Mouse (Mus musculus) liver, embryonic 15.5 days (tissue): Measurements from ENCODE around the gene Wbp1l. TPM values are rescaled to one million over a fixed set of nuclear protein-coding genes. Genes with fewer than 3 reads are reported as not detected.

ENCODE experiments used
- ATAC-seq: fragments of 200-750 bp; cut with Nextera tagmentation; 2 replicates; pipeline ENCODE4 v1.8.0; 2017; ENCODE audit warnings: moderate number of reproducible peaks, mild to moderate bottlenecking, moderate library complexity; ENCODE audit not compliant: insufficient read depth
- H3K27ac ChIP-seq: fragments of 300-500 bp; sonication (generic); replicated peaks from 2 replicates; pipeline ENCODE4 v1.5.1; 2015; ENCODE audit warnings: mild to moderate bottlenecking, inconsistent platforms
- H3K27me3 ChIP-seq: fragments of 300-500 bp; sonication (generic); 2 replicates; pipeline ENCODE4 v1.6.1; 2015; ENCODE audit warnings: mild to moderate bottlenecking, inconsistent platforms
- H3K36me3 ChIP-seq: fragments of 300-500 bp; sonication (generic); replicated peaks from 2 replicates; pipeline ENCODE4 v1.6.1; 2015; ENCODE audit warnings: moderate library complexity, mild to moderate bottlenecking, inconsistent platforms
- H3K4me1 ChIP-seq: fragments of 300-500 bp; sonication (generic); replicated peaks from 2 replicates; pipeline ENCODE4 v1.6.1; 2015; ENCODE audit warnings: inconsistent platforms
- H3K4me2 ChIP-seq: fragments of 300-500 bp; sonication (generic); 2 replicates; pipeline ENCODE4 v1.6.1; 2015; ENCODE audit warnings: moderate library complexity, mild to moderate bottlenecking, inconsistent platforms
- H3K4me3 ChIP-seq: fragments of 300-500 bp; sonication (generic); replicated peaks from 2 replicates; pipeline ENCODE4 v1.5.1; 2015; ENCODE audit warnings: mild to moderate bottlenecking, inconsistent platforms
- H3K9ac ChIP-seq: fragments of 300-500 bp; sonication (generic); 2 replicates; pipeline ENCODE4 v1.6.1; 2015; ENCODE audit warnings: moderate library complexity, mild to moderate bottlenecking, inconsistent platforms
- H3K9me3 ChIP-seq: fragments of 300-500 bp; sonication (generic); replicated peaks from 2 replicates; pipeline ENCODE4 v1.6.1; 2016; ENCODE audit warnings: inconsistent platforms
- WGBS: fragments of 180-500 bp; shearing (Covaris S2); methylation state at CpG from one replicate; pipeline ENCODE4 v1.1.7; 2015; ENCODE audit warnings: mixed read lengths; ENCODE audit not compliant: insufficient replicate concordance; 5-methylcytosine and 5-hydroxymethylcytosine counted together
- polyA plus RNA-seq: library from polyadenylated mRNA; unstranded; fragments of >200 nt; fragmentation: Nextera tagmentation; extraction: Ambion mirVana; gene quantifications from 2 replicates; pipeline ENCODE4 v1.2.1, GENCODE M21; 2015

The Wbp1l gene
- polyA plus RNA-seq, 1 experiment from 2014 or later: 21.3 TPM

- ATAC-seq: peak; percentile 91
- no peaks in the 10 kb centered on the region for H3K36me3 ChIP-seq
- H3K4me3 ChIP-seq: peak within 1 kb of the TSS; percentile 82
- peaks cover 13% of the 10 kb centered on the region for H3K4me1 ChIP-seq
- no peaks in the 10 kb centered on the region for H3K9me3 ChIP-seq
- H3K4me2 ChIP-seq: peak within 1 kb of the TSS; percentile 75
- peak within 1 kb of the TSS; percentile 77 for H3K27ac ChIP-seq
- 1% methylated on average over 44 of the region's 44 CpGs for WGBS
- no peaks in the 10 kb centered on the region for H3K27me3 ChIP-seq
- H3K9ac ChIP-seq: peak within 1 kb of the TSS; percentile 74
Observed at GRCm38 (mm10) chr19:46689460-46690372, 90.8 kb downstream of the Wbp1l start, which contains the start of gene Borcs7. TSS of gene Borcs7 (plus strand) at chr19:46689906.

- Histone ChIP-seq H3K4me3 (peak overlapping the region; percentile 82), H3K9me3 (no peaks in the 10 kb centered on the region), H3K36me3 (0 out of 2 replicates have a peak, but pooled peaks cover 5% of the 10 kb centered on the region), H3K4me2 (peak overlapping the region; percentile 75), H3K27me3 (no peaks in the 10 kb centered on the region), H3K9ac (peak overlapping the region; percentile 74; the same call in 1 of the 2 replicates), H3K4me1 (peaks cover 13% of the 10 kb centered on the region), H3K27ac (no peak overlapping the region)
- WGBS: 63% methylated on average over 11 of the region's 11 CpGs
- no peak for ATAC-seq
Observed at GRCm38 (mm10) chr19:46690387-46690786, 91.5 kb downstream of the Wbp1l start.

- H3K9me3 ChIP-seq: no peaks in the 10 kb centered on the region
- H3K4me1 ChIP-seq: peaks cover 13% of the 10 kb centered on the region
- H3K4me2 ChIP-seq: no peak overlapping the region
- no peak overlapping the region for H3K9ac ChIP-seq
- no peak overlapping the region for H3K27ac ChIP-seq
- H3K27me3 ChIP-seq: no peaks in the 10 kb centered on the region
- WGBS: 46% methylated on average over 2 of the region's 2 CpGs
- H3K36me3 ChIP-seq: 0 out of 2 replicates have a peak, but pooled peaks cover 5% of the 10 kb centered on the region
- no peak overlapping the region for H3K4me3 ChIP-seq
- ATAC-seq: no peak
Observed at GRCm38 (mm10) chr19:46691078-46691477, 92.2 kb downstream of the Wbp1l start.

- H3K9me3 ChIP-seq: no peaks in the 10 kb centered on the region
- no peak for ATAC-seq
- H3K27ac ChIP-seq: no peak overlapping the region
- 0 out of 2 replicates have a peak, but pooled peaks cover 5% of the 10 kb centered on the region for H3K36me3 ChIP-seq
- WGBS: 72% methylated on average over 4 of the region's 4 CpGs
- no peak overlapping the region for H3K9ac ChIP-seq
- no peak overlapping the region for H3K4me3 ChIP-seq
- no peak overlapping the region for H3K4me2 ChIP-seq
- H3K27me3 ChIP-seq: no peaks in the 10 kb centered on the region
- H3K4me1 ChIP-seq: peaks cover 13% of the 10 kb centered on the region
Observed at GRCm38 (mm10) chr19:46693146-46693545, 94.3 kb downstream of the Wbp1l start.

- Histone ChIP-seq H3K4me3 (no peak overlapping the region), H3K9ac (no peak overlapping the region), H3K9me3 (no peaks in the 10 kb centered on the region), H3K4me1 (no peaks in the 10 kb centered on the region; the same call in 1 of the 2 replicates), H3K36me3 (0 out of 2 replicates have a peak, but pooled peaks cover 5% of the 10 kb centered on the region), H3K27ac (no peak overlapping the region), H3K27me3 (no peaks in the 10 kb centered on the region), H3K4me2 (no peak overlapping the region)
- WGBS: 86% methylated on average over 8 of the region's 8 CpGs
- ATAC-seq: no peak
Observed at GRCm38 (mm10) chr19:46696482-46696881, 97.6 kb downstream of the Wbp1l start.

GRCm38 (mm10) chr19:46696943-46697342 is 98.1 kb downstream of the Wbp1l start:
- 85% methylated on average over 7 of the region's 7 CpGs for WGBS

GRCm38 (mm10) chr19:46697840-46698517 is 99.1 kb downstream of the Wbp1l start:
- H3K27ac ChIP-seq: no peak overlapping the region
- no peaks in the 10 kb centered on the region for H3K9me3 ChIP-seq
- no peaks in the 10 kb centered on the region; the same call in 1 of the 2 replicates for H3K4me1 ChIP-seq
- WGBS: 45% methylated on average over 19 of the region's 19 CpGs
- H3K4me3 ChIP-seq: no peak overlapping the region
- H3K36me3 ChIP-seq: 0 out of 2 replicates have a peak, but pooled peaks cover 5% of the 10 kb centered on the region
- no peak overlapping the region for H3K4me2 ChIP-seq
- H3K27me3 ChIP-seq: no peaks in the 10 kb centered on the region
- ATAC-seq: no peak
- no peak overlapping the region for H3K9ac ChIP-seq

More at GRCm38 (mm10) chr19:46696943-46697342, 98.1 kb downstream of the Wbp1l start:
- no peaks in the 10 kb centered on the region for H3K9me3 ChIP-seq
- H3K4me1 ChIP-seq: no peaks in the 10 kb centered on the region; the same call in 1 of the 2 replicates
- H3K4me2 ChIP-seq: no peak overlapping the region
- 0 out of 2 replicates have a peak, but pooled peaks cover 5% of the 10 kb centered on the region for H3K36me3 ChIP-seq
- no peak overlapping the region for H3K4me3 ChIP-seq
- no peaks in the 10 kb centered on the region for H3K27me3 ChIP-seq
- ATAC-seq: no peak
- no peak overlapping the region for H3K9ac ChIP-seq
- H3K27ac ChIP-seq: no peak overlapping the region

- Histone ChIP-seq H3K27me3 (peaks cover 8% of the 10 kb centered on the region; the same call in 1 of the 2 replicates), H3K9ac (no peak overlapping the region), H3K4me2 (no peak overlapping the region), H3K4me3 (no peak overlapping the region), H3K36me3 (0 out of 2 replicates have a peak, but pooled peaks cover 5% of the 10 kb centered on the region), H3K9me3 (no peaks in the 10 kb centered on the region), H3K4me1 (no peaks in the 10 kb centered on the region; the same call in 1 of the 2 replicates), H3K27ac (no peak overlapping the region)
- ATAC-seq: no peak
- WGBS: 44% methylated on average over 10 of the region's 10 CpGs
Observed at GRCm38 (mm10) chr19:46699011-46699481, 100.2 kb downstream of the Wbp1l start.

GRCm38 (mm10) chr19:46701156-46701555 is 102.3 kb downstream of the Wbp1l start:
- WGBS: 71% methylated on average over 9 of the region's 9 CpGs
- no peak for ATAC-seq
- Histone ChIP-seq H3K27me3 (peaks cover 13% of the 10 kb centered on the region), H3K27ac (no peak overlapping the region), H3K36me3 (no peaks in the 10 kb centered on the region), H3K4me1 (peaks cover 5% of the 10 kb centered on the region; the same call in 1 of the 2 replicates), H3K4me3 (no peak overlapping the region), H3K9me3 (no peaks in the 10 kb centered on the region), H3K9ac (no peak overlapping the region), H3K4me2 (no peak overlapping the region)

GRCm38 (mm10) chr19:46705779-46706495 is 107.1 kb downstream of the Wbp1l start:
- Histone ChIP-seq H3K9ac (no peak overlapping the region), H3K4me2 (no peak overlapping the region), H3K27ac (no peak overlapping the region; the same call in 1 of the 2 replicates), H3K36me3 (no peaks in the 10 kb centered on the region), H3K4me1 (peaks cover 25% of the 10 kb centered on the region), H3K4me3 (no peak overlapping the region), H3K27me3 (peaks cover 13% of the 10 kb centered on the region), H3K9me3 (no peaks in the 10 kb centered on the region)
- ATAC-seq: no peak
- 18% methylated on average over 7 of the region's 7 CpGs for WGBS
